Mouse (Mus musculus): ENCODE measurements around the gene Cd300lg. TPM values are rescaled to one million over a fixed set of nuclear protein-coding genes. Genes with fewer than 3 reads are reported as not detected.

Gene Cd300lg
- polyA plus RNA-seq (2012; rRNA removed) = 0.29 and 0.38 TPM in 2 replicates
- polyA plus RNA-seq (2014; fragmentation: Nextera tagmentation; extraction: Ambion mirVana) = 0.56 and 0.59 TPM in 2 replicates

DNA sequence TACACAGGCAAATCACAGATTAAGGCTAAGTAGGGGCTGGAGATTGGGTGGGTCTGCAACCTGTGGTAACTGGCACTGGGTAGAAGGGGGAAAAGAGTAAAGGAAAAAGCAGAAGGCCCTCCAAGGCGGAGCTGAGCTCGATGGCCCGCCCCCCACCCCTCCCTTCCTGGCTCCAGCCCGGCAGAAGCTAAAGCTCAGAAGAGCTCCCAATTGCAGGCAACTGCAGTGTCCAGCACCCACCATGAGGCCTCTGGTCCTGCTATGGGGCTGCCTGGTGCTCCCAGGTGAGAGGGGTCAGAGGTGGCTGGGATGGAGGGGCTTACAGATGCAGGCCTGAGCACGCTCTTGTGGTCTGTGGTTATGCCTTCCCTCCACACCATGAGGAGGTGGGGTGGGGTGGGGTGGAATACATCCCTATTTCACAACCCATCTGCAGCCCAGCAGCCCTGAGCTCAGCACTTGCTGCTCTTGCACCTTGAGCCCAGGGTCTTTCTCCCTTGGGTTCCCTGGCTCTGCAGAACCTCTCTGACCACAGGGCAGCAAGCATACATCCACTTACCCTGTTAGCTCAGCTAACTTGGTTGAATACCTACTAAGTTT is at the start of gene Cd300lg:
TSS of gene Cd300lg (plus strand) at position 160 of the 600 bp plus-strand sequence.
- Histone ChIP-seq H3K9ac (replicated peaks) (no peak within 1 kb of the TSS), H3K27ac (no peak within 1 kb of the TSS), H3K27me3 (ENCODE audit: control insufficient read depth, insufficient read depth, low read length) (no peaks in the 10 kb centered on the region; the same call in 1 of the 2 replicates), H3K4me1 (replicated peaks; ENCODE audit: control insufficient read depth in 2 of 2, insufficient read depth in 2 of 2, low read length in 1 of 2) (no peaks in the 10 kb centered on the region), H3K4me2 (ENCODE audit: low read depth) (no peak within 1 kb of the TSS), H3K36me3 (replicated peaks; ENCODE audit: control insufficient read depth, insufficient read depth, low read depth) (no peaks in the 10 kb centered on the region), H3K4me3 (ENCODE audit: insufficient read depth in 1 of 2, low read depth in 2 of 2, low read length in 2 of 2) (no peak within 1 kb of the TSS), H3K9me3 (ENCODE audit: control insufficient read depth, low read length) (no peaks in the 10 kb centered on the region)
- no peak for DNase-seq (ENCODE audit: low read depth in 3 of 3, low spot score in 3 of 3)
- TF ChIP-seq EP300 (IDR thresholded peaks at IDR 0.05; ENCODE audit: low read depth) (no peak), CTCF (IDR thresholded peaks at IDR 0.05; ENCODE audit: low read depth) (no peak)
- 14% methylated on average over 5 of the region's 5 CpGs for WGBS (ENCODE audit: insufficient replicate concordance)
- no peak for ATAC-seq (ENCODE audit: insufficient read depth)

DNA sequence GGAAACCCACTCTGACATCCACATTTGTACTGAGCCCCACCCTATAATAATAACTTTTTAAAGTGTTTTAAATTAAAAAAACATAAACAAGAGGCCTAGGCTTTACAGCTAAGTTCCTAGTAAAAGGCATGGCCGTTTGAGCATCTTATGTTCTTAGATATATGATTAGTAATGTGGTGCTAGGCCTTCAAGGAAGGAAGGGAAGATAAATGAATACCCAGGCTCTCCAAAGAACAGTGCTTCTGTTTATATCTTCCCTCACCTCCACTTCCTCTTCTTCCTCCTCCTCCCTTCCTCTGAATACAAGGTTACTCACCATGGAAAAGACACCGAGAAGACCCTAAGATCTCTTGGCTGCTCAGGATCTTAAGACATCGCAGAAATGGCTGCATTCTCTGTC is 49.5 kb upstream of the Cd300lg start:
- peaks cover under 1% of the 10 kb centered on the region; the same call in 1 of the 2 replicates for H3K27me3 ChIP-seq (ENCODE audit: control insufficient read depth, insufficient read depth, low read length)
- H3K9me3 ChIP-seq (ENCODE audit: control insufficient read depth, low read length) = no peaks in the 10 kb centered on the region
- H3K4me1 ChIP-seq (replicated peaks; ENCODE audit: control insufficient read depth in 2 of 2, insufficient read depth in 2 of 2, low read length in 1 of 2) = peaks cover 12 to 20% of the 10 kb centered on the region in 2 experiments
- no peaks in the 10 kb centered on the region for H3K36me3 ChIP-seq (replicated peaks; ENCODE audit: control insufficient read depth, insufficient read depth, low read depth)
- H3K4me2 ChIP-seq (ENCODE audit: low read depth) = no peak overlapping the region
- H3K9ac ChIP-seq (replicated peaks) = no peak overlapping the region
- 40% methylated on average over 3 of the region's 3 CpGs for WGBS (ENCODE audit: insufficient replicate concordance)
- H3K27ac ChIP-seq = no peak overlapping the region
- no peak for TF ChIP-seq EP300 (IDR thresholded peaks at IDR 0.05; ENCODE audit: low read depth)
- TF ChIP-seq CTCF (IDR thresholded peaks at IDR 0.05; ENCODE audit: low read depth) = no peak
- no peak overlapping the region for H3K4me3 ChIP-seq (ENCODE audit: insufficient read depth in 1 of 2, low read depth in 2 of 2, low read length in 2 of 2)
- DNase-seq (ENCODE audit: low read depth in 3 of 3, low spot score in 3 of 3) = no peak
- ATAC-seq (ENCODE audit: insufficient read depth) = no peak

DNA sequence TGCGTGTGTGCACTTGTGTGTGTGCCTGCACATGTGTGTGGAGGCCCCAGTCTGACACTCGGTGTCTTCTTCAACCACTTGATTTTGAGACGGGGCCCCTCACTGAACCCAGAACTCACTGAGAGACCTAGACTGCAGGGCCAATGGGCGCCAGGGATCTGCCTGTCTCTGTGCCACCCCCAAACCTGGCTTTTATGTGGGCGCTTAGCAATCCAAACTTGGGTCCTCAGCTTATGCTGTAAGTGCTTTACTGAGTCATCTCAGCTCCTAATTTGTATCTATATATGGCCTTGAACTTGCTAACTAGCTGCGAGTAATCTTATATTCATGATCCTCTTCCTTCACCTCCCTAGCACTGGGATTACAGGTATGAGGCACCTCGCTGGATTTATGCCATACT is 48.9 kb upstream of the Cd300lg start:
- no peak overlapping the region for H3K9ac ChIP-seq (replicated peaks)
- H3K27ac ChIP-seq = no peak overlapping the region
- 72% methylated on average over 7 of the region's 7 CpGs for WGBS (ENCODE audit: insufficient replicate concordance)
- H3K9me3 ChIP-seq (ENCODE audit: control insufficient read depth, low read length) = no peaks in the 10 kb centered on the region
- peaks cover 12 to 21% of the 10 kb centered on the region in 2 experiments for H3K4me1 ChIP-seq (replicated peaks; ENCODE audit: control insufficient read depth in 2 of 2, insufficient read depth in 2 of 2, low read length in 1 of 2)
- ATAC-seq (ENCODE audit: insufficient read depth) (no peak), DNase-seq (ENCODE audit: low read depth in 3 of 3, low spot score in 3 of 3) (no peak)
- H3K27me3 ChIP-seq (ENCODE audit: control insufficient read depth, insufficient read depth, low read length) = no peaks in the 10 kb centered on the region
- no peaks in the 10 kb centered on the region for H3K36me3 ChIP-seq (replicated peaks; ENCODE audit: control insufficient read depth, insufficient read depth, low read depth)
- H3K4me3 ChIP-seq (ENCODE audit: insufficient read depth in 1 of 2, low read depth in 2 of 2, low read length in 2 of 2) = no peak overlapping the region
- no peak overlapping the region for H3K4me2 ChIP-seq (ENCODE audit: low read depth)
- no peak for TF ChIP-seq CTCF (IDR thresholded peaks at IDR 0.05; ENCODE audit: low read depth)
- no peak for TF ChIP-seq EP300 (IDR thresholded peaks at IDR 0.05; ENCODE audit: low read depth)

DNA sequence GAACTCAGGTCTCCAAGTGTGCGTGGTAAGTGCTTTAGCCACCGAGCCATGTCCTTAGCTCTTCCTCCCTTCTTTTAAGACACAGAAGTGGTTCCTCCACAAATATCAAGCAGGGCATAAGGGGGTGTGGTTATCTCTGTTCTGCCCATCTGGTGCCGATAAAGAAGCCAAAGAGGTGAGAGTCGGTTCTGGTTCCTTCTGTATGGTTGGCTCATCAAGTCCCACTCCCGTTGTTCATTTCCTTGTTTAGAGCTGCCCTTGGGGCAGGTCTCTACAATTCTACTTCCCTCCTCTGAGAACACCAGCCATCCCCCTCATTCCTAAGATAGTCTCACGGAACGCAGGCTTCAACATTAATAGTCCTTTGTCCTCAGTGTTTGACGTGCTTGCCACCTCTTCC is 47.2 kb upstream of the Cd300lg start:
- Histone ChIP-seq H3K9ac (replicated peaks) (peak overlapping the region; percentile 40), H3K27me3 (ENCODE audit: control insufficient read depth, insufficient read depth, low read length) (no peaks in the 10 kb centered on the region), H3K4me1 (replicated peaks; ENCODE audit: control insufficient read depth in 2 of 2, insufficient read depth in 2 of 2, low read length in 1 of 2) (peaks cover 12 to 23% of the 10 kb centered on the region in 2 experiments), H3K9me3 (ENCODE audit: control insufficient read depth, low read length) (no peaks in the 10 kb centered on the region), H3K27ac (peak overlapping the region; percentile 74), H3K4me2 (ENCODE audit: low read depth) (peak overlapping the region; percentile 62), H3K36me3 (replicated peaks; ENCODE audit: control insufficient read depth, insufficient read depth, low read depth) (no peaks in the 10 kb centered on the region), H3K4me3 (ENCODE audit: insufficient read depth in 1 of 2, low read depth in 2 of 2, low read length in 2 of 2) (peak overlapping the region in 1 of 2 experiments; percentile 21; a peak in 1 of 4 replicates)
- peak; percentile 92 for TF ChIP-seq EP300 (IDR thresholded peaks at IDR 0.05; ENCODE audit: low read depth)
- TF ChIP-seq CTCF (IDR thresholded peaks at IDR 0.05; ENCODE audit: low read depth) = no peak
- peak; percentile 73 to 78 (median 74) for DNase-seq (ENCODE audit: low read depth in 3 of 3, low spot score in 3 of 3)
- WGBS (ENCODE audit: insufficient replicate concordance) = 25% methylated on average over 8 of the region's 8 CpGs
- ATAC-seq (ENCODE audit: insufficient read depth) = peak; percentile 92

DNA sequence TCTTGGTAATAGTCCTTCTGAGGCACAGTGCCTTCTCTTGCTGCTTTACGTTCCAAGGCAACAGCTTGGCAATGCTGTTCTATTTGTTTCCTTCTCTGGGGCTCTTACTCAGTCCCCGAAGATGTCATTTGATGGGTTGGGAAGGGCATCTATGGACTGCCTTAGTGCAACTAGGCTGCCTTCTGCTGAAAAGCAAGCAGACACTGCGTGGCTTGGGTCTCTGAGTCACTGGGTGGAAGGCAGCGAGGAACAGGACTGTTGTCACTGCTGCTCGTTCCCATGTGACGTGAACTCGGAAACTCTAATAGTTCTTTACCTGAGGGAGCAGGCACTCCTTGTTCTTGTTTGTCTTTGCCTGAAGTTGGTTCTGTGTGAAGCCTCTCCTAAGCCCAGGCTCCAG is 45.4 kb upstream of the Cd300lg start:
- H3K4me3 ChIP-seq (ENCODE audit: insufficient read depth in 1 of 2, low read depth in 2 of 2, low read length in 2 of 2) = no peak overlapping the region
- no peak overlapping the region for H3K27ac ChIP-seq
- WGBS (ENCODE audit: insufficient replicate concordance) = 80% methylated on average over 7 of the region's 7 CpGs
- no peak for TF ChIP-seq EP300 (IDR thresholded peaks at IDR 0.05; ENCODE audit: low read depth)
- TF ChIP-seq CTCF (IDR thresholded peaks at IDR 0.05; ENCODE audit: low read depth) = no peak
- no peaks in the 10 kb centered on the region for H3K9me3 ChIP-seq (ENCODE audit: control insufficient read depth, low read length)
- no peaks in the 10 kb centered on the region for H3K27me3 ChIP-seq (ENCODE audit: control insufficient read depth, insufficient read depth, low read length)
- no peak for ATAC-seq (ENCODE audit: insufficient read depth)
- no peak overlapping the region for H3K4me2 ChIP-seq (ENCODE audit: low read depth)
- DNase-seq (ENCODE audit: low read depth in 3 of 3, low spot score in 3 of 3) = no peak
- no peaks in the 10 kb centered on the region for H3K36me3 ChIP-seq (replicated peaks; ENCODE audit: control insufficient read depth, insufficient read depth, low read depth)
- H3K9ac ChIP-seq (replicated peaks) = no peak overlapping the region
- H3K4me1 ChIP-seq (replicated peaks; ENCODE audit: control insufficient read depth in 2 of 2, insufficient read depth in 2 of 2, low read length in 1 of 2) = peaks cover 12 to 23% of the 10 kb centered on the region in 2 experiments
